Mouse (Mus musculus) cortical plate, adult 2 months (tissue): ENCODE measurements around the gene Gm5105. TPM values are rescaled to one million over a fixed set of nuclear protein-coding genes. Genes with fewer than 3 reads are reported as not detected.

Source experiments
- H3K27ac ChIP-seq: fragments of 200-500 bp; 2 replicates; pipeline ENCODE4 v1.5.1; 2012; ENCODE audit warnings: low read length, control low read depth, inconsistent platforms; ENCODE audit not compliant: insufficient read depth
- H3K4me1 ChIP-seq: fragments of 200-500 bp; 2 replicates; pipeline ENCODE4 v1.6.1; 2011; ENCODE audit warnings: low read length; ENCODE audit not compliant: control insufficient read depth, insufficient read depth
- H3K4me3 ChIP-seq: fragments of 200-500 bp; 2 replicates; pipeline ENCODE4 v1.5.1; 2011; ENCODE audit warnings: mild to moderate bottlenecking, low read length, control low read depth; ENCODE audit not compliant: insufficient read depth
- CTCF ChIP-seq: fragments of 200-500 bp; IDR thresholded peaks from 2 replicates; pipeline ENCODE4 v1.5.1; 2011; ENCODE audit warnings: mild to moderate bottlenecking, control low read depth, low read length; ENCODE audit not compliant: insufficient read depth; ENCODE audit errors: extremely low read depth
- POLR2A ChIP-seq: fragments of 200-500 bp; IDR thresholded peaks from 2 replicates; pipeline ENCODE4 v1.6.1; 2011; ENCODE audit warnings: mild to moderate bottlenecking, low read length, control low read depth; ENCODE audit not compliant: insufficient read depth; ENCODE audit errors: extremely low read depth
- polyA plus RNA-seq: library from polyadenylated mRNA; depleted of rRNA; stranded (reverse); fragments of >200 nt; gene quantifications from 2 replicates; pipeline ENCODE4 v1.2.3, GENCODE M21; 2012

The Gm5105 gene
- polyA plus RNA-seq, 1 experiment, result 0.61 TPM

DNA sequence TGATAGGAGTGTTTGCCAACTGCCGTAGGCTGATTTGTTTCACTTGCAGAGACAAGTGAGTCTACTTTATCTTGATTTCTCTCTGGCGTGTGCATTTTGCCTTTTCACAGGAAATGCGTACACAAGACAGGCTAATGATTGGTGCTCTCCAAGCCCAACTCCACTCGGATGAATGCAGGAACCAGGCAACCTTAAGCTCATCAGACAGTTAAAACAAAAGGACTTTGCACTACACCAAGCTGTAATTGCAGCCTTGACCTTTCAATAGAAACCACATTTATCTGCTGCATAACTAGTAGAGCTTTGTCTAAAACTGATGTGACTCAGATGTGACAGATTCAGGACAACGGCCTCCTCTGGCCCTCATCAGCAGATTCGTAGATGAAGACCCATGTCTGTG lies 33.2 kb downstream of the Gm5105 start:
- Histone ChIP-seq H3K4me1 (no peaks in the 10 kb centered on the region), H3K4me3 (no peak overlapping the region), H3K27ac (no peak overlapping the region)
- TF ChIP-seq POLR2A (no peak), CTCF (no peak)

DNA sequence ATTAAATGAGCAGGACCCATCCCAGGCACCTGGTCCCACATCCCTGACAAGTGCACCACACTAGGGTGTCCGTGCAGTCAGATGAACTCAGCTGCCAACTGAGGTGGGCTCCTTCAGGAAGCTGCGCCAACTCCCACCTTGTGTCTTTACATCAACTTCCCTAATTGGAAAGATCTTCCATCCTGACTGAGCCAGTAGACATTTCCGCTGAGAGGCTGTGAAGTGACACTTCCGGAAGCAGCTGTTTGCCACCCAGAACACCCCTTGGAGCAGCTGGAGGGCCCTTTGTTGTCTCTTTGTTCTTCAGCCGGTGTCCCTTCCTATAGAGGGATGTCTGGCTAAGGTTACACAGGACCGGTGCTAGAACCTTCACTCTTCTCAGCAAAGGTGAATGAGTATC lies 36.6 kb downstream of the Gm5105 start:
- peaks cover 4% of the 10 kb centered on the region; the same call in 1 of the 2 replicates for H3K4me1 ChIP-seq
- H3K27ac ChIP-seq, result no peak overlapping the region
- no peak overlapping the region for H3K4me3 ChIP-seq
- TF ChIP-seq CTCF (no peak), POLR2A (no peak)

DNA sequence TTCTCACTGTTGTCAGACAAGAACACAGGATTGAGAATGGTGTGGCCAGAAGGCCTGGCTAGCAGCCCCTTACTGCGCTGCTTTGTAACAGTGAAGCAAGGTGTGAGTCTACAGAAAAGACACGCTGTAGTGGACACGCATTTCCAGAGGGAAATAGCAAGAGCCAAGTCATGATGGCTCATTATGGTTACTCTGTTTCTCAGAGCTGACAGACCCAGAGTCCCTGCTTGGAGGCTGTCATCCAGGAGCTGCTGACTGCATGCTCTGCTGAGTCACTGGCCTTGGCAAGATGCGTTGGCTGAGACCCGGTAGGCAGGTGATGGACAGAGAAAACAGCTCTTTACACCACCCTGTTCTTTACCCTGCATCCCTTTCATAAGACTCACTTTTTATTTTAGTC lies 37.8 kb downstream of the Gm5105 start:
- Histone ChIP-seq H3K4me3 (no peak overlapping the region), H3K4me1 (peaks cover 4% of the 10 kb centered on the region; the same call in 1 of the 2 replicates), H3K27ac (no peak overlapping the region)
- TF ChIP-seq CTCF, result no peak
- no peak for TF ChIP-seq POLR2A

DNA sequence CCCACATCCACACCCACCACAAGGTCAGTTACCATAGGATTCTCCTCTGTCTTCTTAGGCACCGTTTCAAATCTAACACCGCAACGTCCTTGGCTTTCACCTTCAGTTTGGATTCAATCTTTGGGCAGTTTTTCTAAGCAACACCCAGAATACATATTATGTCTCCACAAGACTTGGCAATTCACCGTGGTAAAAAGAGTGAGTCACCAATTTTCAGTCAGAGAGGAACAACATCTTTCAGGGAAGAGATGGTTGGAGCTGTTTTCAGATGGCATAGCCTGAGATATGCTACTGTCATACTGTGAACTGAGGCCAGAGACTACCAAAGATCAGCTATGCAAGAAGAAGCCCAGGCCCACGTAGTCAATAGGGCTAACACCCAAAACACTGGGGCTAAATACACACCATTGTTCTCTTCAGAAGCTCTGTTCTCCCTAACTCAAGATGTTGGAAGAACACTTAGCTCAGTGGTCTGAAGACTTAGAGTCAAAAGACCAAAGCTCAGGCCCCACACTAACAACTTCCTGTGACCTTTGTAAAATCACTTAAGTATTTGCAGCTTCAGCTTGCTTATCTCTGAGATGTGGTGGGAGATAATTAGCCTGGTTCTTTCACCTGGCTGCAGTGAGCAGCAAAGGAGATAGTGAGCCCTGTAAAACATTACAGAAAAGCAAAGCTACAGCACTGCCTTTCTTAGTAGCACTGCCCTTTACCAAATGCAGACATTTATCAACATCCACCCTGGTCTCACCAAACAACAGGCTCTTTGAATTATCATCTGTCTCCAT lies 39.4 kb downstream of the Gm5105 start:
- Histone ChIP-seq H3K27ac (no peak overlapping the region; the same call in 1 of the 2 replicates), H3K4me3 (no peak overlapping the region), H3K4me1 (peaks cover 4% of the 10 kb centered on the region; the same call in 1 of the 2 replicates)
- no peak for TF ChIP-seq CTCF
- no peak for TF ChIP-seq POLR2A

DNA sequence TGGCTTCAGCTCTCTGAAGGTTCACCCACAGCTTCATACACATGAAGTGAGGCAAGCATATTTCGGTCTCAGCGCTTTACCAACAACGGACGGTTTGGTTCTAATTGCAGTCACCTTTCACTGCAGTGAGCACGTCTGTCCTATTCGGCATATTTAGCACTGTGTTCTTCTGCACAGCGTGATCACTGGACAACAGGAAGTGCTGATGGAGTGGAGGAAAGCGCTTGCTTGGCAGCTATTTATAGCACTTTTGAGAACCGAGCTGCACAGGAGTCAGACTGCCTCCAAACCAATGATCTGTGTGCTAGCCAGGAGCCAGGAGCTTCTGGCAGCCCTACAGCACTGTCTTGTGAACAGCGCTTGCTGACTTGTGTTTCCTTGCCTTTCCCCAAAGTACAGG lies 40.9 kb downstream of the Gm5105 start:
- Histone ChIP-seq H3K4me3 (no peak overlapping the region), H3K4me1 (peaks cover 4% of the 10 kb centered on the region; the same call in 1 of the 2 replicates), H3K27ac (no peak overlapping the region)
- TF ChIP-seq CTCF (no peak), POLR2A (no peak)

DNA sequence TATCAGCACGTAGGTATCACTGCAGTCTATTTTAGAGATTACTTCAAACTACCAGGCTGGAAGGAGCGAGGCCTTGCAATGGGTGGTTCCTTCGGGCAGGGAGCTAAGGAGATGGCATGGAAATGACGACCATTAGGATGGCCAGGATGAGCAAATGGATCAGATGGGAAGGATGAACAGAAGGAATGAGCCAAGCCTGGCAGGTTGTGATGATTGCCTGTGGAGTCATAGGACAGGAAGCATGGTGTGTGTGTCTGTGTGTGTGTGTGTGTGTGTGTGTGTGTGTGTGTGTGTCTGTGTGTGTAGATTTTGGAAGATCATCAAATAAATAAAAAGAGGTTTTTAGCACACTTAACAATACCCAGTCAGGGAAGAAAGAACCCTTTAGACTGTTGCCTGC lies 44.5 kb downstream of the Gm5105 start:
- Histone ChIP-seq H3K4me1 (peaks cover 2% of the 10 kb centered on the region; the same call in 1 of the 2 replicates), H3K27ac (no peak overlapping the region), H3K4me3 (no peak overlapping the region)
- TF ChIP-seq CTCF (no peak), POLR2A (no peak)

DNA sequence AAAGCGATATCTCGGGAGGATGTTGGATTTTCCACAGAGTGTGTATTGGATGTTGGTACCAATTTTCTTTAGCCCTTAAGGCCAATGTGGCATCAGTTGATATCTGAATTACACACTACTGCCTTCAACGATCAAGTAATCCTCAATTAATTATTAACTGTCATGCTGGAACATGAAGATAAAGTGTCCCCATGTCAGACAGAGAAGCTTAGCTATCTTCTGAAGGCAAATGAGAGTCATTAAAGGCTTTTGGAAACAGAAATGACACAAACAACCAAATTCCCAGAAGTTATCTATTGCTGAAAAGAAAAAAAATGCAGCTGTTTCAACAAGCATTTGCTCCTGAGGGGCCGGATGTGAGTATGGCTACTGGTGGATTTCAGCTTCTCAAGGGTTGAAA lies 45.2 kb downstream of the Gm5105 start:
- H3K4me1 ChIP-seq, result peaks cover 2% of the 10 kb centered on the region; the same call in 1 of the 2 replicates
- H3K4me3 ChIP-seq, result no peak overlapping the region
- TF ChIP-seq POLR2A (no peak), CTCF (no peak)
- H3K27ac ChIP-seq, result no peak overlapping the region

DNA sequence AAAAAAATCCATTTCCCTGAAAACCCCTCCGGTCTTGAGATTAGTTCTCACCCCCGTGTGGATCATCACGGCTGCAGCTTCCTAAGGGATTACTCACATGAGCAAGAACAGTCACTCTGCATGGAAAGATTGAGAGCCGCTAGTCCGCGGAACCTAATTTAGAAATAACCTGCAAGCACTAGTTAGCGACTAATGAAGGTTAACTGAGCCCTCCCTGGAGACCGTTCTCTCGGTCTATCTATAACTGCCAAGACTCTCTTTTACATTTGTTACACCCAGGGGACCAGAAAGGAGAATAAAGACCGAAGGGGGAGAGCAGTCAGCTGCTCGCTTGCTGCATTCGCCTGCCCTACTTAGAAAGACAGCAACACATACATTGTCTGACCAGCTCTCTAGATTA lies 50.4 kb downstream of the Gm5105 start:
- Histone ChIP-seq H3K4me3 (no peak overlapping the region), H3K27ac (no peak overlapping the region), H3K4me1 (no peaks in the 10 kb centered on the region)
- TF ChIP-seq CTCF, result no peak
- TF ChIP-seq POLR2A, result no peak

DNA sequence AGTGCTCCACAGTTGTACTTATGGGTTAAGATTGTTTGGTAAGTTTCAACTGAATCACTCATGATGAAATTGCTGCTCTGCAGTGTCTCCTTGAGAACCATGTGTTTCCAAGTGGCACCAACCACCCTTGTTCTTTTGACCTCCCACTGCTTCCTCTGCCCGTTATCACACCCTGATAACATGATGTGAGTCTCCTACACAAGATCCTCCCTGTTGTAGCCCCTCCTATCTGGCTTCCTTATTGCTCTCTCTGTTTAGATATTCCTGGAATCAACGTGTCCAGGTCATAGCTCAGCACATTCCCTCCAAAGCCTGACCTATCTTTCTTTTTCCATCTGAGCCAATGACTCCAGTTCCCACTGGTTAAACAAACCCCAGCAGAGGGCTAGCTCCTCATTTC lies 52.5 kb downstream of the Gm5105 start:
- H3K4me1 ChIP-seq, result no peaks in the 10 kb centered on the region
- H3K27ac ChIP-seq, result no peak overlapping the region
- H3K4me3 ChIP-seq, result no peak overlapping the region
- TF ChIP-seq CTCF (no peak), POLR2A (no peak)

DNA sequence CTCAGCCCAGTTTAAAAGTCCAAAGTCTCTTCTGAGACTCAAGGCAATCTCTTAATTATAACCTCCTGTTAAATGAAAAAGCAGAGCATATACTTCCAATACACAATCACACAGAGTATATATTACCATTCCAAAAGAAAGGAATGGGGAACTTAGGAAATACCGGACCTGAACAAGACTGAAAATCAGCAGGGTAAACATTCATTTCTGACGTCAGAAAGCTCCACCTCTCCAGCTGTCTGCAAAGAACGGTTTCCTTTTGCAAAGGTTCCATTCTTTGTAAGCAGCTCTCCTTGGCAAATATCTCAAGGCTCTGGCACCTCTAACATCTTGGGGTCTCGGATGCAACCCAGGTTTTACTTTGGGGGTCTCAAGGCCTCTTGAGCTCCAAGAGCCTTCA lies 54.8 kb downstream of the Gm5105 start:
- H3K27ac ChIP-seq, result no peak overlapping the region

DNA sequence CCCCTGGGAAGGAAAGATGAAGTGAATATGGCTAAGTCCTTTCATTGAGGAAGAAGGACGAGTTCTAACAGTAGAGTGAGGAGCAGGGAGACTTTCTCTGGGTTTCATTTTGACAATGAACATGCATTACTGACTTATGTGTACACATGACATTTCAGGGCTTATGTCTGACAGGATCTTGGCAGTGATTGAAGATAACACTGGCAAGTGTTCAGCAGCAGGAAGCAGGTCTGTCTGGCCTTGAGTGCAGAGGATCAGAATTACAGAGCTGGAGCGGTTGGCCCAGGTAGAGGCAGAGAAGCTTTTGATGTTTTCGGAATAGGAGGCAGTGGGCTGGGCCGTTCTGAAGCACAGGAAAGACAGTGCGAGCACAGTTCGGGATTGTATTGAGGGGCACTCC lies 59.0 kb downstream of the Gm5105 start:
- Histone ChIP-seq H3K4me3 (no peak overlapping the region), H3K27ac (no peak overlapping the region), H3K4me1 (no peaks in the 10 kb centered on the region)
- TF ChIP-seq CTCF, result no peak
- no peak for TF ChIP-seq POLR2A

More for the DNA sequence above, 54.8 kb downstream of the Gm5105 start:
- TF ChIP-seq POLR2A (no peak), CTCF (no peak)
- no peaks in the 10 kb centered on the region for H3K4me1 ChIP-seq
- no peak overlapping the region for H3K4me3 ChIP-seq
